Mouse (Mus musculus): ENCODE measurements around the gene Msrb3. TPM values are rescaled to one million over a fixed set of nuclear protein-coding genes. Genes with fewer than 3 reads are reported as not detected.
"Not testable (repeated sequence)": the region's sequence is repeated elsewhere in the genome, so short reads cannot be mapped to it uniquely, and the experiment has no call there.

Gene Msrb3
- total and polyA plus RNA-seq, 3 experiments = 0.05 TPM; not detected in 2

- DNase-seq (ENCODE audit: low spot score) (no peak), ATAC-seq (ENCODE audit: extremely low read depth, insufficient number of reproducible peaks, low FRiP score, poor library complexity, severe bottlenecking) (no peak)
- Histone ChIP-seq H3K36me3 (replicated peaks) (no peaks in the 10 kb centered on the region), H3K9me3 (replicated peaks) (peaks cover 34% of the 10 kb centered on the region), H3K27me3 (ENCODE audit: insufficient read depth, low read length) (no peaks in the 10 kb centered on the region), H3K4me1 (ENCODE audit: insufficient read depth, low read depth, low read length) (no peaks in the 10 kb centered on the region), H3K4me3 (ENCODE audit: low read depth, low read length) (no peak overlapping the region)
- TF ChIP-seq GATA2 (IDR thresholded peaks at IDR 0.05; ENCODE audit: borderline replicate concordance, low read depth, low read length) (no peak), CTCF (IDR thresholded peaks at IDR 0.05; ENCODE audit: low read depth, low read length) (no peak), TAL1 (conservative IDR thresholded peaks at IDR 0.05; ENCODE audit: low read depth, low read length) (no peak)
Observed at GRCm38 (mm10) chr10:120751295-120751722, 147.6 kb downstream of the Msrb3 start.

GRCm38 (mm10) chr10:120749556-120749955 is 149.3 kb downstream of the Msrb3 start:
- not testable (repeated sequence) for DNase-seq (ENCODE audit: low spot score); H3K4me3 ChIP-seq (ENCODE audit: low read depth, low read length); H3K36me3 ChIP-seq (replicated peaks); ATAC-seq (ENCODE audit: extremely low read depth, insufficient number of reproducible peaks, low FRiP score, poor library complexity, severe bottlenecking); H3K4me1 ChIP-seq (ENCODE audit: insufficient read depth, low read depth, low read length); H3K27me3 ChIP-seq (ENCODE audit: insufficient read depth, low read length)
- peaks cover 44% of the 10 kb centered on the region for H3K9me3 ChIP-seq (replicated peaks)

DNA sequence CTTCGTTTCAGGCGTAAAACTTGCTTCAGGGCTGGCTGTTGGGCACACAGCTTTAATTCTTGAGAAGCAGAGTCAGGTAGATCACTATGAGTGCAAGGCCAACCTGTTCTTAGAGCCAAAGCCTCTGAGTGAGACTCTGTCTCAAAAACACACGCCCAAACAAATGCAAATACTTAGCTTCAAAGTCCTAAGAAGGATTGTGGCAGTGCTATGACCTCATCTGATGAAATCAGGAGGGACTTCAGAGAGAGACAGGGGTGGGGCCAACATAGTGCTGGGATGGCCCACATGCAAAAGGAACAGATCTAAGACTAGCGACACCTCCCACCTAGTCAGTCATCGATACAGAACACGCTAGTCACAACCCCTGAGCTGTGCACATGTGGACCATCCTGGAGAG is 150.7 kb downstream of the Msrb3 start:
- Histone ChIP-seq H3K27me3 (ENCODE audit: insufficient read depth, low read length) (no peaks in the 10 kb centered on the region), H3K4me1 (ENCODE audit: insufficient read depth, low read depth, low read length) (no peaks in the 10 kb centered on the region), H3K36me3 (replicated peaks) (no peaks in the 10 kb centered on the region), H3K9me3 (replicated peaks) (peaks cover 50% of the 10 kb centered on the region), H3K4me3 (ENCODE audit: low read depth, low read length) (no peak overlapping the region)
- DNase-seq (ENCODE audit: low spot score) (no peak), ATAC-seq (ENCODE audit: extremely low read depth, insufficient number of reproducible peaks, low FRiP score, poor library complexity, severe bottlenecking) (no peak)
- TF ChIP-seq TAL1 (conservative IDR thresholded peaks at IDR 0.05; ENCODE audit: low read depth, low read length) (no peak), GATA1 (IDR thresholded peaks at IDR 0.05; ENCODE audit: borderline replicate concordance, low read length) (no peak), POLR2AphosphoS5 (IDR thresholded peaks at IDR 0.05; ENCODE audit: insufficient replicate concordance, low read depth, low read length) (no peak), GATA2 (IDR thresholded peaks at IDR 0.05; ENCODE audit: borderline replicate concordance, low read depth, low read length) (no peak), CTCF (IDR thresholded peaks at IDR 0.05; ENCODE audit: low read depth, low read length) (no peak)

GRCm38 (mm10) chr10:120745138-120745856 is 153.6 kb downstream of the Msrb3 start:
- Histone ChIP-seq H3K27me3 (ENCODE audit: insufficient read depth, low read length) (no peaks in the 10 kb centered on the region), H3K4me3 (ENCODE audit: low read depth, low read length) (no peak overlapping the region), H3K4me1 (ENCODE audit: insufficient read depth, low read depth, low read length) (no peaks in the 10 kb centered on the region), H3K9me3 (replicated peaks) (peaks cover 51% of the 10 kb centered on the region), H3K36me3 (replicated peaks) (no peaks in the 10 kb centered on the region)
- DNase-seq (ENCODE audit: low spot score) (no peak), ATAC-seq (ENCODE audit: extremely low read depth, insufficient number of reproducible peaks, low FRiP score, poor library complexity, severe bottlenecking) (no peak)
- no peak for TF ChIP-seq GATA2 (IDR thresholded peaks at IDR 0.05; ENCODE audit: borderline replicate concordance, low read depth, low read length)
- TF ChIP-seq CTCF (IDR thresholded peaks at IDR 0.05; ENCODE audit: low read depth, low read length) = no peak
- no peak for TF ChIP-seq TAL1 (conservative IDR thresholded peaks at IDR 0.05; ENCODE audit: low read depth, low read length)
- TF ChIP-seq POLR2AphosphoS5 (IDR thresholded peaks at IDR 0.05; ENCODE audit: insufficient replicate concordance, low read depth, low read length) = no peak
- TF ChIP-seq GATA1 (IDR thresholded peaks at IDR 0.05; ENCODE audit: borderline replicate concordance, low read length) = no peak

DNA sequence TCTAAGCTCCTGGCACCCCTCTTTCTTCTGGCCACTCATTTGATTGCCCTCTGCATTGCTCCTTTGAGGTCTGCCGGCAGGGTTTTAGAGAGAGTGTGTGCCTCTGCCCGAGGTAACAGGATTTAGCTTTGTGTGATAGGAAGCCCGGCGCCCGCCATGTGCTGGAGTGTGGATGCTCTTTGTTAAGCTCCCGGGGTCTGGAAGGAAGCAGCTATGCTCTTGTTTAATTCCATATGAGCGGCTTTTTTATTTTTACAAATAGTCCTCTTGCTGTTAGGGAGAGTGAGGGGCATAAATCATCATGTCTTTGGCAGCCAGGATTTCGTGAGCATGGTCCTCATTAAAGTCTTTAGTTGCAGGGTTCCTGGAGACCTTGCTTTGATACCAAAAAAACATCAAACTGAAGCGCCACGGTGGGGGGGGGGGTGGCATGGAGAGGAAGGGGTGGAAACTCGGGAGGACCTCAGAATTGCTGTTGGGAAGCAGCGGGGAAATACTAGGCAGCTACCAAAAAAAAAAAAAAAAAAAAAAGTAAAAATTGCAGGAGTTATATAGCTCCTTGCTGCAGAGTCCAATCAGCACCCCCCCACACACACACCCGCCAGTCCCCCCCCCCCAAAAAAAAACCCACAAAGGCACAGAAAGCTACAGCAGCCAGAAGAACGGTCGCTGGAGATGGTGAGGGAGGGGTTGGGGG is 154.3 kb downstream of the Msrb3 start:
- DNase-seq (ENCODE audit: low spot score) (no peak), ATAC-seq (ENCODE audit: extremely low read depth, insufficient number of reproducible peaks, low FRiP score, poor library complexity, severe bottlenecking) (no peak)
- Histone ChIP-seq H3K27me3 (ENCODE audit: insufficient read depth, low read length) (no peaks in the 10 kb centered on the region), H3K36me3 (replicated peaks) (no peaks in the 10 kb centered on the region), H3K4me1 (ENCODE audit: insufficient read depth, low read depth, low read length) (no peaks in the 10 kb centered on the region), H3K4me3 (ENCODE audit: low read depth, low read length) (no peak overlapping the region), H3K9me3 (replicated peaks) (peaks cover 53% of the 10 kb centered on the region)
- no peak for TF ChIP-seq POLR2AphosphoS5 (IDR thresholded peaks at IDR 0.05; ENCODE audit: insufficient replicate concordance, low read depth, low read length)

GRCm38 (mm10) chr10:120736508-120737069 is 162.3 kb downstream of the Msrb3 start:
- DNase-seq (ENCODE audit: low spot score) = no peak
- TF ChIP-seq GATA1 (IDR thresholded peaks at IDR 0.05; ENCODE audit: borderline replicate concordance, low read length) (no peak), GATA2 (IDR thresholded peaks at IDR 0.05; ENCODE audit: borderline replicate concordance, low read depth, low read length) (no peak), POLR2AphosphoS5 (IDR thresholded peaks at IDR 0.05; ENCODE audit: insufficient replicate concordance, low read depth, low read length) (no peak), TAL1 (conservative IDR thresholded peaks at IDR 0.05; ENCODE audit: low read depth, low read length) (no peak), CTCF (IDR thresholded peaks at IDR 0.05; ENCODE audit: low read depth, low read length) (no peak)
- ATAC-seq (ENCODE audit: extremely low read depth, insufficient number of reproducible peaks, low FRiP score, poor library complexity, severe bottlenecking) = no peak
- peaks cover 35% of the 10 kb centered on the region for H3K9me3 ChIP-seq (replicated peaks)
- H3K4me3 ChIP-seq (ENCODE audit: low read depth, low read length) = no peak overlapping the region
- no peaks in the 10 kb centered on the region for H3K4me1 ChIP-seq (ENCODE audit: insufficient read depth, low read depth, low read length)
- no peaks in the 10 kb centered on the region for H3K36me3 ChIP-seq (replicated peaks)
- H3K27me3 ChIP-seq (ENCODE audit: insufficient read depth, low read length) = no peaks in the 10 kb centered on the region

Measured in G1E (cell line).